8 mouse cellular contexts compared by ENCODE assay signal in genomic region chr7:67549073-67549561, GRCm38 (mm10).
DNase-seq lines count a peak whose midpoint lies in the region; ATAC-seq and TF ChIP-seq lines count a peak whose summit lies in the region.

No protein-coding gene starts in this region.

- H3K27ac ChIP-seq in MEL (ENCODE audit: control insufficient read depth, low read depth, low read length): no peak overlapping the region
- H3K27ac ChIP-seq in layer of hippocampus, adult 2 months: peak overlapping the region; percentile 68; the same call in 1 of the 2 replicates

- H3K79me2 ChIP-seq in MEL (ENCODE audit: control insufficient read depth, insufficient read depth, low read length, poor library complexity): no peaks in the 10 kb centered on the region

- no peaks in the 10 kb centered on the region for H3K36me3 ChIP-seq in MEL (ENCODE audit: control insufficient read depth in 1 of 2, insufficient read depth in 2 of 2, low read length in 2 of 2)

- H3K9me3 ChIP-seq in MEL (replicated peaks; ENCODE audit: insufficient read depth, low read length): no peaks in the 10 kb centered on the region

- H3K27me3 ChIP-seq in MEL (ENCODE audit: control insufficient read depth in 1 of 2, insufficient read depth in 2 of 2, low read length in 2 of 2): no peaks in the 10 kb centered on the region

- TF ChIP-seq RAD21 in MEL (IDR thresholded peaks at IDR 0.05; ENCODE audit: low read depth, low read length): peak; percentile 35

- TF ChIP-seq CTCF in MEL (IDR thresholded peaks at IDR 0.05 in 2 of 3, conservative IDR thresholded peaks at IDR 0.05 in 1 of 3; ENCODE audit: control insufficient read depth in 1 of 3, insufficient read depth in 1 of 3, low read depth in 2 of 3, low read length in 3 of 3, poor library complexity in 1 of 3, severe bottlenecking in 1 of 3): peak in 2 of 3 experiments; percentile 41 to 48; a peak in 4 of 6 replicates
- peak; percentile 83 for TF ChIP-seq CTCF in layer of hippocampus, adult 2 months (conservative IDR thresholded peaks at IDR 0.05)

- no peak for TF ChIP-seq EP300 in MEL (IDR thresholded peaks at IDR 0.05; ENCODE audit: low read depth in 1 of 2, low read length in 2 of 2)

- no peak overlapping the region for H3K4me3 ChIP-seq in MEL (ENCODE audit: control insufficient read depth in 1 of 2, insufficient read depth in 1 of 2, low read depth in 2 of 2, low read length in 2 of 2)
- no peak overlapping the region for H3K4me3 ChIP-seq in layer of hippocampus, adult 2 months

- peak; percentile 36 for DNase-seq in MEL (ENCODE audit: low read depth, low spot score)
- peak; percentile 91 for DNase-seq in cerebellum, adult 8-10 months
- DNase-seq in heart, postnatal 4 days: peak; percentile 92
- peak; percentile 78 to 87 for DNase-seq in layer of hippocampus, adult 2 months (ENCODE audit: low spot score in 2 of 2)
- DNase-seq in lung, postnatal 10 days: peak; percentile 92
- DNase-seq in ovary, postnatal 36 days (ENCODE audit: low spot score): peak; percentile 71
- peak; percentile 55 to 66 for DNase-seq in thymus, postnatal 36 days

- ATAC-seq in frontal cortex, adult (ENCODE audit: low TSS enrichment): peak; percentile 90

- H3K4me1 ChIP-seq in MEL (ENCODE audit: control insufficient read depth in 1 of 2, insufficient read depth in 2 of 2, low read length in 2 of 2): peaks cover 2 to 3% of the 10 kb centered on the region in 2 experiments; a peak in 3 of 4 replicates

- TF ChIP-seq POLR2A in MEL (IDR thresholded peaks at IDR 0.05; ENCODE audit: control insufficient read depth in 1 of 2, insufficient read depth in 1 of 2, low read depth in 1 of 2, low read length in 2 of 2, poor library complexity in 1 of 2): no peak

- no peak overlapping the region for H3K9ac ChIP-seq in MEL (ENCODE audit: control insufficient read depth, low read depth, low read length, poor library complexity, severe bottlenecking)

TF ChIP-seq in MEL, 35 proteins besides CTCF, POLR2A, EP300 and RAD21:
- TF ChIP-seq BHLHE40 (IDR thresholded peaks at IDR 0.05; ENCODE audit: borderline replicate concordance, low read depth, low read length): no peak
- peak; percentile 8; the same call in 1 of the 2 replicates for TF ChIP-seq ZC3H11A (IDR thresholded peaks at IDR 0.05; ENCODE audit: low read depth, low read length)
- no peak for TF ChIP-seq USF1 (IDR thresholded peaks at IDR 0.05; ENCODE audit: low read depth, low read length)
- TF ChIP-seq SMC3 (IDR thresholded peaks at IDR 0.05; ENCODE audit: low read depth, low read length): peak; percentile 38
- no peak for TF ChIP-seq TBP (IDR thresholded peaks at IDR 0.05; ENCODE audit: low read depth, low read length)

Comparison
In these comparisons a context has a peak if more than half of its experiments do, and no peak if none do; other contexts are left out.
1. DNase-seq: peak in every context shown above with its lines; median percentile 92 in heart, postnatal 4 days; 92 in lung, postnatal 10 days; 91 in cerebellum, adult 8-10 months; 82 in layer of hippocampus, adult 2 months; 71 in ovary, postnatal 36 days; 60 in thymus, postnatal 36 days; 36 in MEL.